Mouse (Mus musculus) right cerebral cortex, adult 18-20 months (tissue): Measurements from ENCODE around the gene Olfr24.
"Not testable (repeated sequence)": the region's sequence is repeated elsewhere in the genome, so short reads cannot be mapped to it uniquely, and the experiment has no call there.

Experiments used
- DNase-seq: peaks from one replicate; pipeline ENCODE4 v3.0.0; 2022; ENCODE audit warnings: mixed read lengths

Gene Olfr24

GRCm38 (mm10) chr9:18763896-18764295 is at the start of gene Olfr24:
Olfr24 (minus strand) TSS chr9:18763996.
- DNase-seq, result no peak

- no peak for DNase-seq
These were observed 21.5 kb upstream of the Olfr24 start for GRCm38 (mm10) chr9:18785316-18785715.

GRCm38 (mm10) chr9:18779476-18779875 is 15.7 kb upstream of the Olfr24 start:
- DNase-seq, result peak; percentile 17

- DNase-seq, result no peak
These were observed 15.2 kb upstream of the Olfr24 start for GRCm38 (mm10) chr9:18778981-18779380.

GRCm38 (mm10) chr9:18755595-18755994 is 8.2 kb downstream of the Olfr24 start:
- DNase-seq, result no peak

GRCm38 (mm10) chr9:18744639-18745038 is 19.2 kb downstream of the Olfr24 start:
- DNase-seq, result peak; percentile 2

- DNase-seq, result not testable (repeated sequence)
These were observed 29.6 kb downstream of the Olfr24 start for GRCm38 (mm10) chr9:18734177-18734576.

GRCm38 (mm10) chr9:18722712-18723099 is 41.1 kb downstream of the Olfr24 start:
- no peak for DNase-seq

GRCm38 (mm10) chr9:18721931-18722711 is 41.7 kb downstream of the Olfr24 start:
- no peak for DNase-seq

GRCm38 (mm10) chr9:18721011-18721410 is 42.8 kb downstream of the Olfr24 start:
- no peak for DNase-seq

GRCm38 (mm10) chr9:18705628-18706027 is 58.2 kb downstream of the Olfr24 start:
- DNase-seq, result no peak
